Mouse (Mus musculus): ENCODE results near the gene Mrps11. TPM values are rescaled to one million over a fixed set of nuclear protein-coding genes. Genes with fewer than 3 reads are reported as not detected.

Mrps11 gene
- total and polyA plus RNA-seq, 3 experiments = 38.0 to 40.6 (median 40.5) TPM

DNA sequence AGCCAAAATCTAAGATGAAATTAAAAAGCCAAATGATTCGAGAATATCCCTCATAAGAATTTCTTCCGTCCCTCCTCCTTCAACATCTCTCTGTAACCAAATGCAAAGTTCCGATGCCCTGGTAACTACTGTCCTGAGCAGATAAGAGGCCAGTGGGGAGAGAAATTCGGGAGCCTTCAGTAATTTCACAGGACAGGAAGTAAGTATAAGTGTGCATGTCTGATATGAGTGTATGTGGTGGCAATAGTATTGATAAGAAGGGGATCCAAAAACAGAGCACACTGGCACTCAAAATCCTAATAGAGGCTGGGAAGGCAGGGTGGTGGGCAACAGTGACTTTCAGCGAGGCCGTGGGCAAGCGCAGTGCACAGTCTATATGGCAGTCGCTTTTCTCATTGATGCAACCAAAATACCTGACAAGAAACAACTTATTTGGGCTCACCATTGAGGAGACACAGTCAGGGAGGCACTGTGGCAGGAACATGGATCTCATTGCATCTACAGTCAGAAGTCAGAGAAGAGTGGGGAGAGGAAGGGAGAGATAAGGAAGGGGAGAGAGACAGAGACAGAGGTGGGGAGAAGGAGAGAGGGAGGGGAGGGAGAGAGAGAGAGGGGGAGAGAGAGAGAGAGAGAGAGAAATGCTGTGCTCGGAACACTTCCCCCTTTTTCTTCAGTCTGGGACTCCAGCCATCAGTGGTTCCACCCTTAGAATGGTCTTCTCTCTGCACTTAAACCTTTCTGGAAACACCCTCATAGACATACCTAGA lies 17.0 kb downstream of the Mrps11 start:
- Histone ChIP-seq H3K36me3 (ENCODE audit: control insufficient read depth, insufficient read depth, low read length) (no peaks in the 10 kb centered on the region), H3K4me1 (ENCODE audit: control insufficient read depth, insufficient read depth, low read length) (peaks cover 6% of the 10 kb centered on the region), H3K4me3 (no peak overlapping the region), H3K27ac (no peak overlapping the region), H3K27me3 (ENCODE audit: control insufficient read depth, insufficient read depth, low read length) (no peaks in the 10 kb centered on the region), H3K79me2 (replicated peaks; ENCODE audit: control insufficient read depth, insufficient read depth, low read length) (no peaks in the 10 kb centered on the region), H3K9ac (ENCODE audit: low read depth, low read length) (no peak overlapping the region)
- intact Hi-C loops (cut with DNase I) = no loop called here
- 55% methylated on average over 9 of the region's 9 CpGs for whole genome bisulfite sequencing
- TF ChIP-seq CTCF (IDR thresholded peaks at IDR 0.05) = no peak
- TF ChIP-seq EP300 (IDR thresholded peaks at IDR 0.05; ENCODE audit: insufficient read depth, low read depth, low read length) = no peak
- no peak for TF ChIP-seq POLR2A (IDR thresholded peaks at IDR 0.05; ENCODE audit: insufficient read depth, low read depth, low read length)
- DNase-seq = no peak

GRCm38 (mm10) chr7:78803841-78804240 lies 20.9 kb downstream of the Mrps11 start:
- Histone ChIP-seq H3K36me3 (ENCODE audit: control insufficient read depth, insufficient read depth, low read length) (no peaks in the 10 kb centered on the region), H3K79me2 (replicated peaks; ENCODE audit: control insufficient read depth, insufficient read depth, low read length) (no peaks in the 10 kb centered on the region), H3K9ac (ENCODE audit: low read depth, low read length) (no peak overlapping the region), H3K4me3 (no peak overlapping the region), H3K4me1 (ENCODE audit: control insufficient read depth, insufficient read depth, low read length) (no peaks in the 10 kb centered on the region), H3K27ac (no peak overlapping the region), H3K27me3 (ENCODE audit: control insufficient read depth, insufficient read depth, low read length) (no peaks in the 10 kb centered on the region)
- intact Hi-C loops (cut with DNase I) = no loop called here
- 53% methylated on average over 3 of the region's 3 CpGs for WGBS
- no peak for DNase-seq
- no peak for TF ChIP-seq EP300 (IDR thresholded peaks at IDR 0.05; ENCODE audit: insufficient read depth, low read depth, low read length)
- no peak for TF ChIP-seq POLR2A (IDR thresholded peaks at IDR 0.05; ENCODE audit: insufficient read depth, low read depth, low read length)
- no peak for TF ChIP-seq CTCF (IDR thresholded peaks at IDR 0.05)

- Histone ChIP-seq H3K27ac (no peak overlapping the region), H3K79me2 (replicated peaks; ENCODE audit: control insufficient read depth, insufficient read depth, low read length) (no peaks in the 10 kb centered on the region), H3K36me3 (ENCODE audit: control insufficient read depth, insufficient read depth, low read length) (no peaks in the 10 kb centered on the region), H3K27me3 (ENCODE audit: control insufficient read depth, insufficient read depth, low read length) (no peaks in the 10 kb centered on the region), H3K4me3 (no peak overlapping the region), H3K9ac (ENCODE audit: low read depth, low read length) (no peak overlapping the region), H3K4me1 (ENCODE audit: control insufficient read depth, insufficient read depth, low read length) (no peaks in the 10 kb centered on the region)
- intact Hi-C loops (cut with DNase I) = no loop called here
- TF ChIP-seq CTCF (IDR thresholded peaks at IDR 0.05) (no peak), POLR2A (IDR thresholded peaks at IDR 0.05; ENCODE audit: insufficient read depth, low read depth, low read length) (no peak), EP300 (IDR thresholded peaks at IDR 0.05; ENCODE audit: insufficient read depth, low read depth, low read length) (no peak)
- WGBS = 62% methylated on average over 4 of the region's 4 CpGs
- no peak for DNase-seq
These were observed 24.3 kb downstream of the Mrps11 start for GRCm38 (mm10) chr7:78807192-78807591.

DNA sequence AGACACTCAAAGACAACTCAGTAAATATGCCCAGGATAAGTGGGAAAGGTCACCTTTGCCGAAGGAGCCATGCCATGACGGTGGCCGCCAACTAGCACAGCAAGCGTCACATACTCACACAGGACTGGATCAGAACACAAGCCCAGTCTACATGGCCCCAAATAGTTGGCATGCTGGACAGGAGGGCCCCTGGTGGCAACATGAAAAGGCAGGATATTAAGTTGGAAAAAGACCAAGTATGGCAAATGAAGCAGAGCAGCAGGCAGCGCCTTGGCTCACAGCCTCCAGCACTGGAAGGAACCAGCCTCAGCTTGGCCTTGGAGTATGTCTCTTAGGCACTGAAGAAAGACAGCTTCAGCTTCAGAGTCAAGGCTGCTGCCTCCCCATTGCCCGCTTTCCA lies 30.9 kb downstream of the Mrps11 start:
- Histone ChIP-seq H3K4me1 (ENCODE audit: control insufficient read depth, insufficient read depth, low read length) (peaks cover 1% of the 10 kb centered on the region), H3K4me3 (no peak overlapping the region), H3K27ac (no peak overlapping the region), H3K9ac (ENCODE audit: low read depth, low read length) (no peak overlapping the region), H3K27me3 (ENCODE audit: control insufficient read depth, insufficient read depth, low read length) (no peaks in the 10 kb centered on the region), H3K79me2 (replicated peaks; ENCODE audit: control insufficient read depth, insufficient read depth, low read length) (no peaks in the 10 kb centered on the region), H3K36me3 (ENCODE audit: control insufficient read depth, insufficient read depth, low read length) (no peaks in the 10 kb centered on the region)
- intact Hi-C loops (cut with DNase I) = no loop called here
- TF ChIP-seq EP300 (IDR thresholded peaks at IDR 0.05; ENCODE audit: insufficient read depth, low read depth, low read length) (no peak), CTCF (IDR thresholded peaks at IDR 0.05) (no peak), POLR2A (IDR thresholded peaks at IDR 0.05; ENCODE audit: insufficient read depth, low read depth, low read length) (no peak)
- WGBS = 85% methylated on average over 6 of the region's 6 CpGs
- no peak for DNase-seq

DNA sequence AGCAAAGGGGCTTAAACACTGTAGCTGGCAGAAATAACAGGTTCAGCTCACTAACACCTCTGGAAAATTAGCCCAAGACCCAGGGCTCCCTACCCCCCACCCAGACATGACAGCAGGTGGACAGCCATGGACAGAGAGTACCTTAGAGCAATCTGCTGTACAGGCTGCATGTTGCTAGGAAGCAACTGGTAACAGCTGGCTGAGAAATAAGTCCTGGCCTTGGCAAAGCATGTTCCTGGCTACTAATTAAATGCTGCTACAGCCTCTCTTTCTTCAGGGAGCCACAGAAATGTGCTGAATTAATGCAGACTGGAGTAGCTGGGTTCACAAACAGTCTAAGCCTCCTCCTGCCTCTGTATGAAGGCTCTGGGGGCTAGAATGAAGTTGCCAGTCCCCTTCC lies 31.8 kb downstream of the Mrps11 start:
- Histone ChIP-seq H3K36me3 (ENCODE audit: control insufficient read depth, insufficient read depth, low read length) (no peaks in the 10 kb centered on the region), H3K79me2 (replicated peaks; ENCODE audit: control insufficient read depth, insufficient read depth, low read length) (no peaks in the 10 kb centered on the region), H3K27me3 (ENCODE audit: control insufficient read depth, insufficient read depth, low read length) (no peaks in the 10 kb centered on the region), H3K4me1 (ENCODE audit: control insufficient read depth, insufficient read depth, low read length) (peaks cover 1% of the 10 kb centered on the region), H3K9ac (ENCODE audit: low read depth, low read length) (no peak overlapping the region), H3K27ac (no peak overlapping the region), H3K4me3 (no peak overlapping the region)
- DNase-seq = no peak
- no peak for TF ChIP-seq CTCF (IDR thresholded peaks at IDR 0.05)
- TF ChIP-seq POLR2A (IDR thresholded peaks at IDR 0.05; ENCODE audit: insufficient read depth, low read depth, low read length) = no peak
- no peak for TF ChIP-seq EP300 (IDR thresholded peaks at IDR 0.05; ENCODE audit: insufficient read depth, low read depth, low read length)
- intact Hi-C loops (cut with DNase I) = no loop called here

- TF ChIP-seq POLR2A (IDR thresholded peaks at IDR 0.05; ENCODE audit: insufficient read depth, low read depth, low read length) (no peak), EP300 (IDR thresholded peaks at IDR 0.05; ENCODE audit: insufficient read depth, low read depth, low read length) (no peak), CTCF (IDR thresholded peaks at IDR 0.05) (no peak)
- intact Hi-C loops (cut with DNase I) = no loop called here
- Histone ChIP-seq H3K9ac (ENCODE audit: low read depth, low read length) (no peak overlapping the region), H3K4me3 (no peak overlapping the region), H3K27ac (no peak overlapping the region), H3K79me2 (replicated peaks; ENCODE audit: control insufficient read depth, insufficient read depth, low read length) (no peaks in the 10 kb centered on the region), H3K4me1 (ENCODE audit: control insufficient read depth, insufficient read depth, low read length) (peaks cover 1% of the 10 kb centered on the region), H3K36me3 (ENCODE audit: control insufficient read depth, insufficient read depth, low read length) (no peaks in the 10 kb centered on the region), H3K27me3 (ENCODE audit: control insufficient read depth, insufficient read depth, low read length) (no peaks in the 10 kb centered on the region)
- 63% methylated on average over 12 of the region's 12 CpGs for WGBS
- no peak for DNase-seq
These were observed 35.4 kb downstream of the Mrps11 start for GRCm38 (mm10) chr7:78818336-78818735.

Measured in heart, adult 2 months (tissue).